Mouse (Mus musculus): ENCODE data around the gene Inka1. TPM values are rescaled to one million over a fixed set of nuclear protein-coding genes. Genes with fewer than 3 reads are reported as not detected.
A peak's percentile ranks its signal among the peaks of the same experiment; 100 is the strongest.

Gene Inka1
- polyA plus RNA-seq, 1 experiment, result 23.1 TPM

GRCm38 (mm10) chr9:107974491-107975171 lies 11.0 kb downstream of the Inka1 start:
- 71% methylated on average over 10 of the region's 10 CpGs for WGBS
- Histone ChIP-seq H3K4me1 (ENCODE audit: control insufficient read depth, insufficient read depth, low read length) (peaks cover 16% of the 10 kb centered on the region), H3K4me3 (replicated peaks; ENCODE audit: extremely low read depth, low read depth, low read length) (no peak overlapping the region)
- no peak for DNase-seq
- no peak for TF ChIP-seq POLR2A (IDR thresholded peaks at IDR 0.05; ENCODE audit: borderline replicate concordance, extremely low read depth, low read depth, low read length)
- TF ChIP-seq CTCF (IDR thresholded peaks at IDR 0.05; ENCODE audit: insufficient read depth, low read length), result no peak

GRCm38 (mm10) chr9:107971690-107972541 lies 13.8 kb downstream of the Inka1 start:
- TF ChIP-seq CTCF (IDR thresholded peaks at IDR 0.05; ENCODE audit: insufficient read depth, low read length), result no peak
- no peak for TF ChIP-seq POLR2A (IDR thresholded peaks at IDR 0.05; ENCODE audit: borderline replicate concordance, extremely low read depth, low read depth, low read length)
- no peak overlapping the region for H3K4me3 ChIP-seq (replicated peaks; ENCODE audit: extremely low read depth, low read depth, low read length)
- WGBS, result 44% methylated on average over 8 of the region's 8 CpGs
- DNase-seq, result no peak
- peaks cover 13% of the 10 kb centered on the region for H3K4me1 ChIP-seq (ENCODE audit: control insufficient read depth, insufficient read depth, low read length)

GRCm38 (mm10) chr9:107970311-107970710 lies 15.4 kb downstream of the Inka1 start:
- H3K4me3 ChIP-seq (replicated peaks; ENCODE audit: extremely low read depth, low read depth, low read length), result no peak overlapping the region

GRCm38 (mm10) chr9:107968531-107968930 lies 17.1 kb downstream of the Inka1 start:
- Histone ChIP-seq H3K4me1 (ENCODE audit: control insufficient read depth, insufficient read depth, low read length) (no peaks in the 10 kb centered on the region; the same call in 1 of the 2 replicates), H3K4me3 (replicated peaks; ENCODE audit: extremely low read depth, low read depth, low read length) (no peak overlapping the region)
- WGBS, result 90% methylated on average over 7 of the region's 7 CpGs
- TF ChIP-seq POLR2A (IDR thresholded peaks at IDR 0.05; ENCODE audit: borderline replicate concordance, extremely low read depth, low read depth, low read length) (no peak), CTCF (IDR thresholded peaks at IDR 0.05; ENCODE audit: insufficient read depth, low read length) (no peak)
- DNase-seq, result no peak

More at GRCm38 (mm10) chr9:107970311-107970710, 15.4 kb downstream of the Inka1 start:
- H3K4me1 ChIP-seq (ENCODE audit: control insufficient read depth, insufficient read depth, low read length), result peaks cover 3% of the 10 kb centered on the region; the same call in 1 of the 2 replicates
- WGBS, result 84% methylated on average over 5 of the region's 5 CpGs
- DNase-seq, result no peak
- TF ChIP-seq CTCF (IDR thresholded peaks at IDR 0.05; ENCODE audit: insufficient read depth, low read length), result no peak
- TF ChIP-seq POLR2A (IDR thresholded peaks at IDR 0.05; ENCODE audit: borderline replicate concordance, extremely low read depth, low read depth, low read length), result no peak

GRCm38 (mm10) chr9:107967437-107967836 lies 18.2 kb downstream of the Inka1 start:
- no peaks in the 10 kb centered on the region; the same call in 1 of the 2 replicates for H3K4me1 ChIP-seq (ENCODE audit: control insufficient read depth, insufficient read depth, low read length)
- H3K4me3 ChIP-seq (replicated peaks; ENCODE audit: extremely low read depth, low read depth, low read length), result no peak overlapping the region
- TF ChIP-seq CTCF (IDR thresholded peaks at IDR 0.05; ENCODE audit: insufficient read depth, low read length) (no peak), POLR2A (IDR thresholded peaks at IDR 0.05; ENCODE audit: borderline replicate concordance, extremely low read depth, low read depth, low read length) (no peak)
- no peak for DNase-seq
- WGBS, result 50% methylated on average over 6 of the region's 6 CpGs

- 71% methylated on average over 10 of the region's 10 CpGs for WGBS
- DNase-seq, result no peak
- TF ChIP-seq CTCF (IDR thresholded peaks at IDR 0.05; ENCODE audit: insufficient read depth, low read length) (no peak), POLR2A (IDR thresholded peaks at IDR 0.05; ENCODE audit: borderline replicate concordance, extremely low read depth, low read depth, low read length) (no peak)
- Histone ChIP-seq H3K4me3 (replicated peaks; ENCODE audit: extremely low read depth, low read depth, low read length) (no peak overlapping the region), H3K4me1 (ENCODE audit: control insufficient read depth, insufficient read depth, low read length) (no peaks in the 10 kb centered on the region; the same call in 1 of the 2 replicates)
These were observed 19.0 kb downstream of the Inka1 start for GRCm38 (mm10) chr9:107966676-107967075.

- no peak for TF ChIP-seq POLR2A (IDR thresholded peaks at IDR 0.05; ENCODE audit: borderline replicate concordance, extremely low read depth, low read depth, low read length)
- no peak for TF ChIP-seq CTCF (IDR thresholded peaks at IDR 0.05; ENCODE audit: insufficient read depth, low read length)
- WGBS, result 89% methylated on average over 9 of the region's 9 CpGs
- no peak for DNase-seq
- no peaks in the 10 kb centered on the region; the same call in 1 of the 2 replicates for H3K4me1 ChIP-seq (ENCODE audit: control insufficient read depth, insufficient read depth, low read length)
- no peak overlapping the region for H3K4me3 ChIP-seq (replicated peaks; ENCODE audit: extremely low read depth, low read depth, low read length)
These were observed 21.0 kb downstream of the Inka1 start for GRCm38 (mm10) chr9:107964681-107965080.

- WGBS, result 12% methylated on average over 5 of the region's 5 CpGs
- no peak for TF ChIP-seq POLR2A (IDR thresholded peaks at IDR 0.05; ENCODE audit: borderline replicate concordance, extremely low read depth, low read depth, low read length)
- peak; percentile 97 for TF ChIP-seq CTCF (IDR thresholded peaks at IDR 0.05; ENCODE audit: insufficient read depth, low read length)
- Histone ChIP-seq H3K4me1 (ENCODE audit: control insufficient read depth, insufficient read depth, low read length) (no peaks in the 10 kb centered on the region; the same call in 1 of the 2 replicates), H3K4me3 (replicated peaks; ENCODE audit: extremely low read depth, low read depth, low read length) (no peak overlapping the region)
- DNase-seq, result peak; percentile 70
These were observed 22.0 kb downstream of the Inka1 start for GRCm38 (mm10) chr9:107963700-107964099.

- no peak for TF ChIP-seq CTCF (IDR thresholded peaks at IDR 0.05; ENCODE audit: insufficient read depth, low read length)
- no peak for TF ChIP-seq POLR2A (IDR thresholded peaks at IDR 0.05; ENCODE audit: borderline replicate concordance, extremely low read depth, low read depth, low read length)
- 94% methylated on average over 9 of the region's 9 CpGs for whole genome bisulfite sequencing
- H3K4me3 ChIP-seq (replicated peaks; ENCODE audit: extremely low read depth, low read depth, low read length), result no peak overlapping the region
- DNase-seq, result no peak
- H3K4me1 ChIP-seq (ENCODE audit: control insufficient read depth, insufficient read depth, low read length), result no peaks in the 10 kb centered on the region; the same call in 1 of the 2 replicates
These were observed 22.8 kb downstream of the Inka1 start for GRCm38 (mm10) chr9:107962916-107963315.
